Mouse (Mus musculus) heart, adult 9 months (tissue): ENCODE results near the gene Ttc3.
A peak's percentile ranks its signal among the peaks of the same experiment; 100 is the strongest.

Experiments used
- DNase-seq, 2 experiments: peaks; one replicate each; pipeline ENCODE4 v3.0.0; 2022; ENCODE audit warnings: low spot score in 2 of 2

The Ttc3 gene

GRCm38 (mm10) chr16:94358091-94358490 is 12.3 kb upstream of the Ttc3 start:
- DNase-seq = no peak

- no peak for DNase-seq
Observed at GRCm38 (mm10) chr16:94360578-94361350, 9.7 kb upstream of the Ttc3 start.

- peak; percentile 36 to 58 for DNase-seq
Observed at GRCm38 (mm10) chr16:94362174-94362873, 8.1 kb upstream of the Ttc3 start.

- no peak for DNase-seq
Observed at GRCm38 (mm10) chr16:94363814-94364213, 6.6 kb upstream of the Ttc3 start.

- no peak for DNase-seq
Observed at GRCm38 (mm10) chr16:94365435-94365834, 5.0 kb upstream of the Ttc3 start.

- peak; percentile 8 to 13 for DNase-seq
Observed at GRCm38 (mm10) chr16:94369596-94370172, 734 bp upstream of the Ttc3 start.

GRCm38 (mm10) chr16:94370915-94371300 is 490 bp downstream of the Ttc3 start:
- peak; percentile 71 to 77 for DNase-seq

- peak; percentile 32 to 46 for DNase-seq
Observed at GRCm38 (mm10) chr16:94371301-94371931, 998 bp downstream of the Ttc3 start, which contains the start of gene Pigp. Gene Pigp (minus strand): TSS chr16:94371842.

- no peak for DNase-seq
Observed at GRCm38 (mm10) chr16:94379386-94379785, 9.0 kb downstream of the Ttc3 start.

GRCm38 (mm10) chr16:94383277-94383676 is 12.9 kb downstream of the Ttc3 start:
- DNase-seq = no peak

- no peak for DNase-seq
Observed at GRCm38 (mm10) chr16:94387690-94388089, 17.3 kb downstream of the Ttc3 start.

GRCm38 (mm10) chr16:94392299-94392698 is 21.9 kb downstream of the Ttc3 start:
- no peak for DNase-seq

GRCm38 (mm10) chr16:94395051-94395450 is 24.6 kb downstream of the Ttc3 start:
- DNase-seq = no peak

GRCm38 (mm10) chr16:94396641-94397040 is 26.2 kb downstream of the Ttc3 start:
- no peak for DNase-seq

GRCm38 (mm10) chr16:94399141-94399540 is 28.7 kb downstream of the Ttc3 start:
- DNase-seq = no peak

- no peak for DNase-seq
Observed at GRCm38 (mm10) chr16:94401636-94402035, 31.2 kb downstream of the Ttc3 start.

GRCm38 (mm10) chr16:94402185-94402584 is 31.8 kb downstream of the Ttc3 start:
- DNase-seq = no peak

GRCm38 (mm10) chr16:94411287-94411686 is 40.9 kb downstream of the Ttc3 start:
- no peak for DNase-seq

GRCm38 (mm10) chr16:94412198-94412597 is 41.8 kb downstream of the Ttc3 start:
- DNase-seq = no peak

- no peak for DNase-seq
Observed at GRCm38 (mm10) chr16:94412760-94413159, 42.3 kb downstream of the Ttc3 start.

GRCm38 (mm10) chr16:94414151-94414550 is 43.7 kb downstream of the Ttc3 start:
- DNase-seq = no peak

GRCm38 (mm10) chr16:94420498-94420897 is 50.1 kb downstream of the Ttc3 start:
- DNase-seq = no peak
